Mouse (Mus musculus): ENCODE measurements at regions not wholly inside any gene's neighbourhood (a gene's known extent, or its start where the extent isn't known, plus 50 kb on each side); places are given as distances from the start of the nearest gene placed in this dataset.

DNA sequence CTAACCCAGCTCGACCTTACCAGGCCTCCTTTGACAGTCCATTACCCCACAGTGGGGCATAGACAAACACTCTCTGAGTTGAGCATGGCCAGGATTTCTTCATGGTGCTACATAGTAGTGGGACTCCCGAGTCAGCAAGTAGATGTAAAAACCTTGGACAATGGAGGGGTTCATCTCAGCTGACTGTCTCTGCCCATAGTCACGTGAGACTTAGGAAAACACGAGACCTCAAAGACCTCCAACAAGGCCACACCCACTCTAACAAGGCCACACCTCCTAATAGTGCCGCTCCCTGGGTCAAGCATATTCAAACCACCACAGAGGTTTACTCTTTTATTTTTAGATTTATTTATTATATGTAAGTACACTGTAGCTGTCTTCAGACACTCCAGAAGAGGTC lies 52.5 kb upstream of the Cldn24 start:
- WGBS: 83% methylated on average over 5 of the region's 5 CpGs
- TF ChIP-seq POLR2A (IDR thresholded peaks at IDR 0.05; ENCODE audit: low read depth, low read length) (no peak), CTCF (IDR thresholded peaks at IDR 0.05; ENCODE audit: extremely low read depth, insufficient read length, insufficient replicate concordance, low read depth, low read length) (no peak)
- Histone ChIP-seq H3K27me3 (ENCODE audit: control insufficient read depth, insufficient read depth, low read length) (no peaks in the 10 kb centered on the region), H3K4me3 (ENCODE audit: low read depth, low read length) (no peak overlapping the region), H3K27ac (ENCODE audit: insufficient read depth, low read depth, low read length) (no peak overlapping the region), H3K36me3 (ENCODE audit: control insufficient read depth, insufficient read depth, low read length) (no peaks in the 10 kb centered on the region), H3K4me1 (ENCODE audit: control insufficient read depth, insufficient read depth, insufficient read length, low read length) (no peaks in the 10 kb centered on the region)

DNA sequence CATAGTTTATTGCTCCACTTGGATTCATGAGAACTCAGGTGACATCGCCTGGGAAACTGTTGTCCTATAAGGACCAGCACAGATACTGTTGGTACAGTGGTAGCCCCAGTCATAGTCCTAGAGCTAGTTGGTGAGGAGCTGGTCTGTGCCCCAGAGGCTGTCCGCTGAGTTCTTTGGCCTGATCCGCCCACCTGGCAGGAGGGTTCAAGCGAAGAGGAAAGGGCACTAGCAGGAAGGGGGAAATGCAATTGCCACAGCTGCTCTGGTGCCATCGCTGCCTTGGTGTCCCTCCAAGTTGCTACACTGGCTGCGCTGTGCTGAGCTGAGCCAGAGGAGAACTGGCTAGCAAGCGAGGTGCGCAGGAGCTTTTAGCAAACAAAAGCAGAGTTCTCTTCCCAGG lies 53.2 kb upstream of the Cldn24 start:
- WGBS: 82% methylated on average over 8 of the region's 8 CpGs

DNA sequence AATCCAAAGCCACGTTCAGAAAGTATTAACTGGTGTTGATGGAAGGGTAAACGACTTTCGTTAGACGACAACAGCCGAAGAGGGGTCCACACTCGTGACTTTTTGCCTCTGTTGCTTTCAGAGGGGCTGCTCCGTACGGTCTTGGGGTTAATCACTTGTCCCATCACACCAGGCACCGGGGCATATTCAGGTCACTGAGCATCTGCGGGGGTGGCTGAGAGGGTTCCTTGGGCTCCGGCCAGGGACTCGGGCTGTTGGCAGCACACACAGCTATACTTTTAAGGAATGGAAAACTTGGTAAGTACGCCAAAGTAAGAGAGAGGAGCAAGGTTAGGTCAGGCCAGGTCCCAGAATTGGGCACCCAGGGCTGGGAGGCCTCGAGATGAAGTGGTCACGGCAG lies 50.7 kb upstream of the Cdkn2aip start:
- Histone ChIP-seq H3K4me1 (ENCODE audit: control insufficient read depth, insufficient read depth, insufficient read length, low read length) (peaks cover 4% of the 10 kb centered on the region; the same call in 1 of the 2 replicates), H3K36me3 (ENCODE audit: control insufficient read depth, insufficient read depth, low read length) (no peaks in the 10 kb centered on the region), H3K27ac (ENCODE audit: insufficient read depth, low read depth, low read length) (peak overlapping the region; percentile 8; the same call in 1 of the 2 replicates), H3K4me3 (ENCODE audit: low read depth, low read length) (no peak overlapping the region), H3K27me3 (ENCODE audit: control insufficient read depth, insufficient read depth, low read length) (no peaks in the 10 kb centered on the region)
- TF ChIP-seq POLR2A (IDR thresholded peaks at IDR 0.05; ENCODE audit: low read depth, low read length): no peak
- TF ChIP-seq CTCF (IDR thresholded peaks at IDR 0.05; ENCODE audit: extremely low read depth, insufficient read length, insufficient replicate concordance, low read depth, low read length): no peak
- WGBS: 42% methylated on average over 15 of the region's 15 CpGs

More for the DNA sequence above, 53.2 kb upstream of the Cldn24 start:
- Histone ChIP-seq H3K4me3 (ENCODE audit: low read depth, low read length) (no peak overlapping the region), H3K4me1 (ENCODE audit: control insufficient read depth, insufficient read depth, insufficient read length, low read length) (peaks cover 3% of the 10 kb centered on the region; the same call in 1 of the 2 replicates), H3K27ac (ENCODE audit: insufficient read depth, low read depth, low read length) (no peak overlapping the region), H3K27me3 (ENCODE audit: control insufficient read depth, insufficient read depth, low read length) (no peaks in the 10 kb centered on the region), H3K36me3 (ENCODE audit: control insufficient read depth, insufficient read depth, low read length) (no peaks in the 10 kb centered on the region)
- TF ChIP-seq CTCF (IDR thresholded peaks at IDR 0.05; ENCODE audit: extremely low read depth, insufficient read length, insufficient replicate concordance, low read depth, low read length) (no peak), POLR2A (IDR thresholded peaks at IDR 0.05; ENCODE audit: low read depth, low read length) (no peak)

DNA sequence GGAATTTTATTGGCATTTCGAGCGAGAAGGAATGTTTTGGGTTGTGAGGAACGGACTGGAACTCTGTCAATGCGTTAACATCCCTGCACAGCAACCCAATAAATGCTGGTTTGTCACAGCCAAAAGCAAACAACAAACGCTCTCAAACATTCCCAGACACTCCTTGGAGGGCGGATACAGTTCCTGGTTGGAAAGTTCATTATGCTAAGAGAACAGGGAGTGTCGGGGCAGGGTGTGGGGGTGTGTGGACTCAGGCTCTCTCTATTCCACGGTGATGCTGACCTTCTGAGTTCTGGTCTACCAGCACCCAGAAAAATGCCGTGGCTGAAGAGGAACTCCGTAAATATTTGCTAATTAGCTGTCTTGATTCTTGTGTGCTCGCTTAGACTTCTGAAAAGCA lies 50.3 kb upstream of the Cdkn2aip start:
- H3K27me3 ChIP-seq (ENCODE audit: control insufficient read depth, insufficient read depth, low read length): no peaks in the 10 kb centered on the region
- 17% methylated on average over 11 of the region's 11 CpGs for WGBS
- peak overlapping the region; percentile 8; the same call in 1 of the 2 replicates for H3K27ac ChIP-seq (ENCODE audit: insufficient read depth, low read depth, low read length)
- TF ChIP-seq POLR2A (IDR thresholded peaks at IDR 0.05; ENCODE audit: low read depth, low read length) (no peak), CTCF (IDR thresholded peaks at IDR 0.05; ENCODE audit: extremely low read depth, insufficient read length, insufficient replicate concordance, low read depth, low read length) (no peak)
- no peak overlapping the region; the same call in 1 of the 2 replicates for H3K4me3 ChIP-seq (ENCODE audit: low read depth, low read length)
- H3K4me1 ChIP-seq (ENCODE audit: control insufficient read depth, insufficient read depth, insufficient read length, low read length): peaks cover 4% of the 10 kb centered on the region; the same call in 1 of the 2 replicates
- H3K36me3 ChIP-seq (ENCODE audit: control insufficient read depth, insufficient read depth, low read length): no peaks in the 10 kb centered on the region

All from small intestine, adult 2 months (tissue).